Mouse (Mus musculus): ENCODE results near the gene Hace1. TPM values are rescaled to one million over a fixed set of nuclear protein-coding genes. Genes with fewer than 3 reads are reported as not detected.

The Hace1 gene
- polyA plus RNA-seq, 1 experiment = 2.9 TPM

- Histone ChIP-seq H3K36me3 (ENCODE audit: control insufficient read depth, insufficient read depth) (no peaks in the 10 kb centered on the region), H3K4me3 (ENCODE audit: insufficient read depth, poor library complexity, severe bottlenecking) (no peak overlapping the region), H3K27me3 (ENCODE audit: control insufficient read depth, insufficient read depth, insufficient read length) (no peaks in the 10 kb centered on the region), H3K79me3 (ENCODE audit: low read depth) (no peaks in the 10 kb centered on the region), H3K79me2 (ENCODE audit: control insufficient read depth, insufficient read depth) (no peaks in the 10 kb centered on the region), H3ac (ENCODE audit: control insufficient read depth, insufficient read length, low read depth) (no peak overlapping the region)
- TF ChIP-seq CTCF (IDR thresholded peaks at IDR 0.05; ENCODE audit: control insufficient read depth, insufficient read depth, insufficient read length) (no peak), MYOD1 (IDR thresholded peaks at IDR 0.05; ENCODE audit: control insufficient read depth, insufficient read length, low read depth) (no peak), CEBPB (IDR thresholded peaks at IDR 0.05; ENCODE audit: low read depth) (no peak), FOSL1 (IDR thresholded peaks at IDR 0.05; ENCODE audit: insufficient read depth, low read length, poor library complexity, severe bottlenecking) (no peak)
Measured at GRCm38 (mm10) chr10:45668266-45668665, 90.6 kb downstream of the Hace1 start.

DNA sequence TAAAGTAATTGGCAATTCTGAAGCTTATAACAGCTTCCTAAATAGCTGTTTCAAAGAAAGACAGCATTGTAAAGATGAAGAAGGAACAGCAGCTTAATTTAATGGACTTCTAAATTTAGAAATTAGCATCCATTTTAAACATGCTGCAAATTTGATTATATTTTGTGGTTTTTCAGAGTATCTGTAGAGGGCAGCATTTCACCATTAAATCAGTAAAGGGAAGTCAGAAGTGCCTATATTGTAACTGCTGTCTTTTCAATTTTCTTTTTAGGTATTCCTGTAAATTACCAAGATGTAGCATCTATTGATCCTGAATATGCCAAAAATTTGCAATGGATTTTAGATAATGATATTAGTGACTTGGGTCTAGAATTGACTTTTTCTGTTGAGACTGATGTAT is 99.2 kb downstream of the Hace1 start:
- no peak for TF ChIP-seq FOSL1 (IDR thresholded peaks at IDR 0.05; ENCODE audit: insufficient read depth, low read length, poor library complexity, severe bottlenecking)
- no peak for TF ChIP-seq MAX (IDR thresholded peaks at IDR 0.05)
- no peak for TF ChIP-seq CEBPB (IDR thresholded peaks at IDR 0.05; ENCODE audit: low read depth)
- Histone ChIP-seq H3K36me3 (ENCODE audit: control insufficient read depth, insufficient read depth) (peaks cover 27% of the 10 kb centered on the region), H3K27me3 (ENCODE audit: control insufficient read depth, insufficient read depth, insufficient read length) (no peaks in the 10 kb centered on the region), H3ac (ENCODE audit: control insufficient read depth, insufficient read length, low read depth) (no peak overlapping the region), H3K4me3 (ENCODE audit: insufficient read depth, poor library complexity, severe bottlenecking) (no peak overlapping the region), H3K79me3 (ENCODE audit: low read depth) (no peaks in the 10 kb centered on the region), H3K79me2 (ENCODE audit: control insufficient read depth, insufficient read depth) (no peaks in the 10 kb centered on the region)

DNA sequence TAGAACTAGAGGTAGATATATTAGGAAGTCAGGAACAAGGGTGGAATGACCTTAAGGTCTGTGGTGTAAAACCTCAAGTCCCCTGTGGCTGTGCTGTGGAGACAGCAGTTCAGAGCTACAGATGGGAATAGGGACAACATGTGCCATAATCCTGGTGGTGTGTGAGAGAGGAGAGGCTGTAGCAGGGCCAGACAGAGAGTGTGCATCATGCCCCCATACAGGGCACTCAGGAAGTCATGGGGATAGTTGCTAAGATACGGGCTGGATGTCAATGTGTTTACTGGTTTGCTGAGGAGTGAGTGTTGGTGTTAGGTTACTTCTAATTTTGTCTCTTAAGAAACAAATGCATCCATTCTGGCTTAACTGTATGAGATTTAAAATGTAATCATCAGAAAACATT is 108.6 kb downstream of the Hace1 start:
- Histone ChIP-seq H3K27me3 (ENCODE audit: control insufficient read depth, insufficient read depth, insufficient read length) (no peaks in the 10 kb centered on the region), H3K4me3 (ENCODE audit: insufficient read depth, poor library complexity, severe bottlenecking) (no peak overlapping the region), H3K36me3 (ENCODE audit: control insufficient read depth, insufficient read depth) (no peaks in the 10 kb centered on the region), H3K79me3 (ENCODE audit: low read depth) (no peaks in the 10 kb centered on the region), H3K79me2 (ENCODE audit: control insufficient read depth, insufficient read depth) (no peaks in the 10 kb centered on the region), H3ac (ENCODE audit: control insufficient read depth, insufficient read length, low read depth) (no peak overlapping the region)
- TF ChIP-seq MYOG (IDR thresholded peaks at IDR 0.05; ENCODE audit: control insufficient read depth, extremely low read depth, insufficient read length) (no peak), CTCF (IDR thresholded peaks at IDR 0.05; ENCODE audit: control insufficient read depth, insufficient read depth, insufficient read length) (no peak), USF1 (IDR thresholded peaks at IDR 0.05; ENCODE audit: low read depth) (no peak), MYOD1 (IDR thresholded peaks at IDR 0.05; ENCODE audit: control insufficient read depth, insufficient read length, low read depth) (no peak), FOSL1 (IDR thresholded peaks at IDR 0.05; ENCODE audit: insufficient read depth, low read length, poor library complexity, severe bottlenecking) (no peak), CEBPB (IDR thresholded peaks at IDR 0.05; ENCODE audit: low read depth) (no peak), MAX (IDR thresholded peaks at IDR 0.05) (no peak)

- Histone ChIP-seq H3K36me3 (ENCODE audit: control insufficient read depth, insufficient read depth) (no peaks in the 10 kb centered on the region), H3ac (ENCODE audit: control insufficient read depth, insufficient read length, low read depth) (no peak overlapping the region), H3K79me3 (ENCODE audit: low read depth) (no peaks in the 10 kb centered on the region), H3K27me3 (ENCODE audit: control insufficient read depth, insufficient read depth, insufficient read length) (no peaks in the 10 kb centered on the region), H3K4me3 (ENCODE audit: insufficient read depth, poor library complexity, severe bottlenecking) (no peak overlapping the region), H3K79me2 (ENCODE audit: control insufficient read depth, insufficient read depth) (no peaks in the 10 kb centered on the region)
- TF ChIP-seq FOSL1 (IDR thresholded peaks at IDR 0.05; ENCODE audit: insufficient read depth, low read length, poor library complexity, severe bottlenecking) = no peak
- no peak for TF ChIP-seq MYOG (IDR thresholded peaks at IDR 0.05; ENCODE audit: control insufficient read depth, extremely low read depth, insufficient read length)
- TF ChIP-seq USF1 (IDR thresholded peaks at IDR 0.05; ENCODE audit: low read depth) = no peak
- no peak for TF ChIP-seq MYOD1 (IDR thresholded peaks at IDR 0.05; ENCODE audit: control insufficient read depth, insufficient read length, low read depth)
- no peak for TF ChIP-seq CTCF (IDR thresholded peaks at IDR 0.05; ENCODE audit: control insufficient read depth, insufficient read depth, insufficient read length)
- TF ChIP-seq CEBPB (IDR thresholded peaks at IDR 0.05; ENCODE audit: low read depth) = no peak
- TF ChIP-seq MAX (IDR thresholded peaks at IDR 0.05) = no peak
Measured at GRCm38 (mm10) chr10:45694931-45695330, 117.3 kb downstream of the Hace1 start.

GRCm38 (mm10) chr10:45695522-45695921 is 117.9 kb downstream of the Hace1 start:
- no peaks in the 10 kb centered on the region for H3K27me3 ChIP-seq (ENCODE audit: control insufficient read depth, insufficient read depth, insufficient read length)
- no peaks in the 10 kb centered on the region for H3K79me3 ChIP-seq (ENCODE audit: low read depth)
- H3K36me3 ChIP-seq (ENCODE audit: control insufficient read depth, insufficient read depth) = no peaks in the 10 kb centered on the region
- no peaks in the 10 kb centered on the region for H3K79me2 ChIP-seq (ENCODE audit: control insufficient read depth, insufficient read depth)
- TF ChIP-seq FOSL1 (IDR thresholded peaks at IDR 0.05; ENCODE audit: insufficient read depth, low read length, poor library complexity, severe bottlenecking) (no peak), CTCF (IDR thresholded peaks at IDR 0.05; ENCODE audit: control insufficient read depth, insufficient read depth, insufficient read length) (no peak), MAX (IDR thresholded peaks at IDR 0.05) (no peak), MYOD1 (IDR thresholded peaks at IDR 0.05; ENCODE audit: control insufficient read depth, insufficient read length, low read depth) (no peak), CEBPB (IDR thresholded peaks at IDR 0.05; ENCODE audit: low read depth) (no peak), USF1 (IDR thresholded peaks at IDR 0.05; ENCODE audit: low read depth) (no peak), MYOG (IDR thresholded peaks at IDR 0.05; ENCODE audit: control insufficient read depth, extremely low read depth, insufficient read length) (no peak)
- H3ac ChIP-seq (ENCODE audit: control insufficient read depth, insufficient read length, low read depth) = no peak overlapping the region
- no peak overlapping the region for H3K4me3 ChIP-seq (ENCODE audit: insufficient read depth, poor library complexity, severe bottlenecking)

- Histone ChIP-seq H3K79me3 (ENCODE audit: low read depth) (no peaks in the 10 kb centered on the region), H3K79me2 (ENCODE audit: control insufficient read depth, insufficient read depth) (no peaks in the 10 kb centered on the region), H3K27me3 (ENCODE audit: control insufficient read depth, insufficient read depth, insufficient read length) (no peaks in the 10 kb centered on the region), H3K4me3 (ENCODE audit: insufficient read depth, poor library complexity, severe bottlenecking) (no peak overlapping the region), H3ac (ENCODE audit: control insufficient read depth, insufficient read length, low read depth) (no peak overlapping the region), H3K36me3 (ENCODE audit: control insufficient read depth, insufficient read depth) (no peaks in the 10 kb centered on the region)
- TF ChIP-seq CEBPB (IDR thresholded peaks at IDR 0.05; ENCODE audit: low read depth) (no peak), CTCF (IDR thresholded peaks at IDR 0.05; ENCODE audit: control insufficient read depth, insufficient read depth, insufficient read length) (no peak), MYOD1 (IDR thresholded peaks at IDR 0.05; ENCODE audit: control insufficient read depth, insufficient read length, low read depth) (no peak), USF1 (IDR thresholded peaks at IDR 0.05; ENCODE audit: low read depth) (no peak), MYOG (IDR thresholded peaks at IDR 0.05; ENCODE audit: control insufficient read depth, extremely low read depth, insufficient read length) (no peak), MAX (IDR thresholded peaks at IDR 0.05) (no peak), FOSL1 (IDR thresholded peaks at IDR 0.05; ENCODE audit: insufficient read depth, low read length, poor library complexity, severe bottlenecking) (no peak)
Measured at GRCm38 (mm10) chr10:45698930-45699329, 121.3 kb downstream of the Hace1 start.
